Mouse (Mus musculus) thymus, postnatal 4 days (tissue): ENCODE results near the gene Grm3.

Source experiments
- DNase-seq: peaks from one replicate; pipeline ENCODE4 v3.0.0; 2021

Grm3 gene

DNA sequence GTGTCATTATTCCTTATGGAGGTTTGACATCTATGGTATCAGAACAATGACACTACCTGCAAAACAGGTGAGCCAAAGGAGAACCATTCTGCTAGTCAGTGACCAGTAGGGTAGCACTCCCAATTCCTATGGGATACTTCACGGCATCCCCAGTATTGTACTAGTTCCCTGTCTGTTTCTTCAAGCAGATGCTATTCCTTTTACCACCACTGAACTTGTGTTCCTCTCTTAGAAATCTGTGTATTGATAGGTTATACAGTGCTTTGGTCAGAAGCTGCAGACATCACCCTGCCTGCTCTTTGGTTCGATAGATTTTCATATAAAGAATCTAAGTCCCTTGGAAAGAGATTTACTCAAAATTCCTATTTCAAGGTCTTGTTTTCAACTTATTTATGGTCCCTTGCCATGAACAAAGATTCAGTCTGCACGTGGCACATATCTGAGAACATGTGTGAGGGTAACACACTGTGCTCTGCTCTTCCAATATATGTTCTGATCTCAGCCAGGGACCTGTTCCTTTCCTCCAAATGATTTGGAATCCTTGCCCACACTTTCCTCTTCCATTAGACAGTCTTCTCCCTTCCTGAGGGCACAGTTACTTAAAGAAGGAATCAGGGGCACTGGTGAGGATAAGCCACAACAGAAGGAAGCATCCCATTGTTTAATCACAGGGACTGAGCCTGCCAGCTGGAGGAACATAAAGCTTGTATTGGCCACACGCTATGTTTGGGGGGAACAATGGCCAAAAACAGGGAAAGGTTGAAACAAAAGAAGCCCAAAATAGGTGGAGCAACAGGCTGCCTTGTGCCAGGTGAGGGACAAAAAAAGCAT lies 102.5 kb downstream of the Grm3 start:
- DNase-seq = no peak

GRCm38 (mm10) chr5:9621417-9622067 lies 103.4 kb downstream of the Grm3 start:
- DNase-seq = no peak

GRCm38 (mm10) chr5:9579021-9579420 lies 145.9 kb downstream of the Grm3 start:
- DNase-seq = no peak

DNA sequence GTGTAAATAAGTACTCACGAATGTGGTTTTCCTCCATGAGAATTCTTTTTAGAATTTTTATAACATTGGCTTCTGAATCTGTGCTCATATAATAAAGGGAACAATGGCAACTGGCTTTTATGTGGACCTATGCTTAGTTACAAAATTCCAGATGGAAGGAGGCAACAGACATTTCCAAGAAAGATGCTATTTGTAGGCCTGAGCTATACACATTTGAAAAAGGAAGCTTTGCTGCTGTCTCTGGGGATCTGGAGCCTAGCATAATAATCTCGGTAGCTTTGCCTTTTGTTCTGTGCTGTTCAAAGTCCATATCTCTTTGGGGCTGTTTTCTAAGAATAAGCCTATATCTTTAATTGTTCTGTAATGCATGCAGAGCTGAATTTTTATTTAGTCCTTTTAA lies 146.4 kb downstream of the Grm3 start:
- DNase-seq = no peak

GRCm38 (mm10) chr5:9570946-9571345 lies 154.0 kb downstream of the Grm3 start:
- no peak for DNase-seq

GRCm38 (mm10) chr5:9557706-9558105 lies 167.3 kb downstream of the Grm3 start:
- no peak for DNase-seq

GRCm38 (mm10) chr5:9540822-9541557 lies 184.0 kb downstream of the Grm3 start:
- DNase-seq = no peak

- no peak for DNase-seq
Measured at GRCm38 (mm10) chr5:9525507-9525906, 199.5 kb downstream of the Grm3 start.

- no peak for DNase-seq
Measured at GRCm38 (mm10) chr5:9511027-9511426, 213.9 kb downstream of the Grm3 start.

GRCm38 (mm10) chr5:9497235-9497634 lies 227.7 kb downstream of the Grm3 start:
- DNase-seq = no peak

DNA sequence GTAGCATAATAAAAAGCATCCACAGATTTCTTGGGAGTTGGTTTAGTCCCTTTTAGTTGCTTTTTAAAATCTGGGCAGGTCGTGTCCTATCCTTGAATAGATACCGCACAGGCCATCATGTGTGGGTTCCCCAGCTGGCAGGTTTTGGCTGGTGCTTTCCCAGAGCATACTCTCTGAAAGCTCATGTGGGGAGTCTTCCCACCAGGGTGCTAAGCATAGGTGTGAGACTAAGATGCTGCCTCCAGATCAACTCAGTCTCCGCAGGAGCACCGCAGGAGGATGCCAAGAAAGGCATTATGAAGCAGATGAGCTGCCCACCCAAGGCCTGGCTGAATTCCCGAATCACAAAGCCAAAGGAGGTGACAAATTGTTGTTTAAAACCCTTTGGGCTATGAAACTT lies 229.5 kb downstream of the Grm3 start:
- no peak for DNase-seq

- no peak for DNase-seq
Measured at GRCm38 (mm10) chr5:9477587-9477986, 247.4 kb downstream of the Grm3 start.

DNA sequence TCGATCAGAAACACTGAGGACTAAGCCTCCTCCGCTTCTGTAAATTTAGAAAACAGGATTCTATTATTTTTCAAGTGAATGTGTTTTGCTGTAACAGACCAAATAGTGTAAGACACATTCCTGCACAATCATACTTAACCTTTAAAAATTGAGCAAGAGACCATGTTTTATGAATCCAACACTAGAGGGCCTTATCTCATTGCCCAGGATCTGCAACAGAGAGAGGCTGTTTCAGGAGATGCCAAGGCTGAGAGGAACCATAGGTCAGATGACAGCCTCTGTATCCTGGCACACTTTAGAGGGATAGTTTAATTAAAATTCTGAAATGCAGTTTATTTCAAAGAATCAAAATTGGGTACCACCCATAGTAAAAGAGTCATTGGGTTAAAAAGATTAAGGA lies 271.7 kb downstream of the Grm3 start:
- no peak for DNase-seq

GRCm38 (mm10) chr5:9449570-9449969 lies 275.4 kb downstream of the Grm3 start:
- DNase-seq = no peak

- DNase-seq = no peak
Measured at GRCm38 (mm10) chr5:9448931-9449330, 276.0 kb downstream of the Grm3 start.

- peak; percentile 7 for DNase-seq
Measured at GRCm38 (mm10) chr5:9446146-9446545, 278.8 kb downstream of the Grm3 start.
